Mouse (Mus musculus) stomach, embryonic 14.5 days (tissue): ENCODE data around the gene Usp37. TPM values are rescaled to one million over a fixed set of nuclear protein-coding genes. Genes with fewer than 3 reads are reported as not detected.
"Not testable (repeated sequence)": the region's sequence is repeated elsewhere in the genome, so short reads cannot be mapped to it uniquely, and the experiment has no call there.

Experiments used
- ATAC-seq: fragments of 200-750 bp; cut with Nextera tagmentation; 2 replicates; pipeline ENCODE4 v1.8.0; 2017; ENCODE audit warnings: low read depth, moderate TSS enrichment; ENCODE audit not compliant: insufficient number of reproducible peaks, insufficient read depth, low FRiP score
- H3K27ac ChIP-seq: fragments of 300-500 bp; sonication (generic); 2 replicates; pipeline ENCODE4 v1.5.1; 2014; ENCODE audit warnings: mild to moderate bottlenecking, low read length, moderate library complexity, mixed read lengths
- H3K27me3 ChIP-seq: fragments of 300-500 bp; sonication (generic); 2 replicates; pipeline ENCODE4 v1.6.1; 2014; ENCODE audit warnings: low read length, control low read depth, mixed read lengths; ENCODE audit not compliant: control insufficient read depth, insufficient read depth
- H3K36me3 ChIP-seq: fragments of 300-500 bp; sonication (generic); 2 replicates; pipeline ENCODE4 v1.6.1; 2014; ENCODE audit warnings: mild to moderate bottlenecking, control low read depth, low read length, moderate library complexity, mixed read lengths; ENCODE audit not compliant: control insufficient read depth, insufficient read depth
- H3K4me1 ChIP-seq: fragments of 300-500 bp; sonication (generic); 2 replicates; pipeline ENCODE4 v1.6.1; 2014; ENCODE audit warnings: low read length, control low read depth, mixed read lengths; ENCODE audit not compliant: control insufficient read depth, insufficient read depth
- H3K4me2 ChIP-seq: fragments of 300-500 bp; sonication (generic); replicated peaks from 2 replicates; pipeline ENCODE4 v1.6.1; 2014; ENCODE audit warnings: low read depth, low read length, control low read depth
- H3K4me3 ChIP-seq: fragments of 300-500 bp; sonication (generic); 2 replicates; pipeline ENCODE4 v1.5.1; 2014; ENCODE audit warnings: low read depth, low read length, control low read depth
- H3K9ac ChIP-seq: fragments of 300-500 bp; sonication (generic); replicated peaks from 2 replicates; pipeline ENCODE4 v1.6.1; 2014; ENCODE audit warnings: low read depth, mild to moderate bottlenecking, control low read depth, low read length, moderate library complexity, mixed read lengths
- H3K9me3 ChIP-seq: fragments of 300-500 bp; sonication (generic); 2 replicates; pipeline ENCODE4 v1.6.1; 2016; ENCODE audit warnings: low read depth, low read length, control low read depth; ENCODE audit not compliant: control insufficient read depth
- WGBS: fragments of 180-500 bp; shearing (Covaris S2); extraction: QIAGEN DNeasy Blood & Tissue Kit; methylation state at CpG from one replicate; pipeline ENCODE4 v1.1.7; 2014; 5-methylcytosine and 5-hydroxymethylcytosine counted together
- polyA plus RNA-seq: library from polyadenylated mRNA; unstranded; fragments of >200 nt; fragmentation: Nextera tagmentation; extraction: Ambion mirVana; gene quantifications from 2 replicates; pipeline ENCODE4 v1.2.1, GENCODE M21; 2014

Usp37 gene
- polyA plus RNA-seq, 1 experiment from 2014 or later: 43.0 TPM

DNA sequence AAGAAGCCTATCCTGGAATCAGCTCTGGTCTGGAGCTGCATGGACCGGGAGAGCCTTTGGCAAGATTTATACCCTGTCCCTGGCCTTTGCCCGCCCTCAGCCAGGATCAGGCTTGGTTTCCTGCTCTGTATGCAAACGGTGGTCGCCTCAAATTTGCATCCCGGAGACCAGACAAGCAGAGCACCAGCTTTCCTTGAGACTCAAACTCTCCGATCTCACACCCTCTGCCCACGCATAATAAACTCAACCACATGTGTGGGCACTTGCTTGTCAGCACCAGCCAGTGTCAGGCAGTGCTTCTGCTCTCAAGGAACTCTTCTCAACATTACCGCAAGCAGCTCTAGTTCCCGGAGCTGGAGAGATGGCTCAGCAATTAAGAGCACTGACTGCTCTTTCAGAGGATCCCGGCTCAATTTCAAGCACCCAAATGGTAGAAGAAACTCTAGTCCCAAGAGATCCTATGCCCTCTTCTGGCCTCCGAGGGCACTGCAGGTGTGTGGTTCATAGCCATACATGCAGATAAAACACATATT lies 146.1 kb downstream of the Usp37 start:
- H3K36me3 ChIP-seq: peaks cover 21% of the 10 kb centered on the region
- H3K4me1 ChIP-seq: peaks cover 7% of the 10 kb centered on the region; the same call in 1 of the 2 replicates
- ATAC-seq: no peak
- peak overlapping the region; percentile 35 for H3K4me3 ChIP-seq
- 4% methylated on average over 11 of the region's 11 CpGs for WGBS
- no peaks in the 10 kb centered on the region for H3K27me3 ChIP-seq
- H3K9me3 ChIP-seq: no peaks in the 10 kb centered on the region
- 0 out of 2 replicates have a peak overlapping the region, but pooled peaks have one; percentile 45 for H3K9ac ChIP-seq
- peak overlapping the region; percentile 89 for H3K27ac ChIP-seq
- H3K4me2 ChIP-seq: peak overlapping the region; percentile 75

DNA sequence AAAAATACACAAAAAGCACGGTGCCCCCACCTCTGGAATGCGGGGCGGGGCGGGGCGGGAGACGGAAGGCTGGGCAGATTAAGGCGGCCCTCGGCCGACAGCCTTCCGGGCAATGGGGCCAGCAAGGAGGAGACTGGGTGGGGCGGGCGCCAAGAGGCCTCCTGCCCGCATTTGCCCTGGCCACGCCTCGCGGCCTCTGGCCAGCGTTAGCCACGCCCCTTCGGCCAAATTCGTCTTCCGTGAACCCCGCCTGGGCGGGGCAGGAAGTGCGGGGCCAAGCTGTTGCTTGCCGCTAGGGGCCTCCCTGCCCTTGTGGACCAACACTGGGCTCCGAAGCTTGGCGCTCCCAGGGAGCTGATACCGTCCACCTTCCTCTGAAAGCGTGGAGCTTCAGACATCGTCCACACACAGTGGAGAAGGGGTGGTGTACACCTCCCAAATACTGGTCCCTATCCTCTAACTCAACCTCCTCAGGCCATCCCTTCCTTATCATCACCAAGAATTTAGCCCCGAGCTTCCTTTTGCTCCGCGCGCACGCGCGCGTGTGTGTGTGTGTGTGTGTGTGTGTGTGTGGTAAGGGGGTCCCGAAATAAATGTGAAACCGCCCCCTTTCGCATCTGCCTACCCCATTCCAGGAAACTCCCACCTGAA lies 146.7 kb downstream of the Usp37 start:
- peak; percentile 92 for ATAC-seq
- Histone ChIP-seq H3K27me3 (no peaks in the 10 kb centered on the region), H3K4me2 (peak overlapping the region; percentile 75), H3K36me3 (peaks cover 21% of the 10 kb centered on the region), H3K9me3 (no peaks in the 10 kb centered on the region), H3K9ac (peak overlapping the region; percentile 45; the same call in 1 of the 2 replicates), H3K4me3 (peak overlapping the region; percentile 35), H3K4me1 (peaks cover 13% of the 10 kb centered on the region; the same call in 1 of the 2 replicates), H3K27ac (peak overlapping the region; percentile 89)
- under 1% methylated on average over 41 of the region's 41 CpGs for WGBS

DNA sequence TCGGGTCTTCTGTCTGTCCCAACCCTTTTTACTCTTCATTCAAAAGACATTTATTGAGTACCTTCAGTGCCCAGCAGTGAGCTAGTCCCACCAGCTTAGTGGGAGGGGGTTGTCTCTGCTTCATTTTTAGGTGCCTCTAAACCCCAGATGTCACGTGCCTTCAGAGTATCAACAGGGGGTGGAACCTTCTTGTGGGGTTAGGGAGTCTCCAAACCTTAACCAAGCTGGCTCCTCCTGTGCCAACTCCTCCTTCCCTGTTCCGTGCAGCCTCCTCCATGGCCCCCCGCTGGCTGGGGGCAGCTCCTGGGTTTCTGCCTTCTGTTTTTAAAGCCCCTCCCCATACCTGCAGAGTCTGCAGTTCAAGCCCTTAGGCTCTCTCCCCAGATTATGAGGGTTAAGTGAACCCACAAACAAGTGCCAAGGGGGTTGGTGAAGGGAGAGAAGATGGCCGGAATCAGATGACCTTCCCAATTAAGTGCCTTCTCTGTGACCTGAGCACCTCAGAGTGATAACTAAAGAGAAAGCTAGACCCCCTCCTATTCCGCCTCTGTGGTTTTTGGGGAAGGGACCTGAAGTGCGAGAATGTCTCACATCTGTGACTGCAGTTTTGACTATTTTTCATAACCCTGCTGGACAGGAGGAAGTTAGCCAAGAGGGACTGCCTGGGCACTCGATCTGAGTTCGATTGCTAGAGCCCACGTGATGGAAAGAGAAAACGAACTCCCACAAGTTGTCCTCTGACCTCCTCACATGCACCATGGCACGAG lies 147.4 kb downstream of the Usp37 start:
- H3K4me1 ChIP-seq: peaks cover 14% of the 10 kb centered on the region; the same call in 1 of the 2 replicates
- H3K27ac ChIP-seq: peak overlapping the region; percentile 85
- H3K4me3 ChIP-seq: peak overlapping the region; percentile 35
- WGBS: 5% methylated on average over 11 of the region's 12 CpGs
- H3K36me3 ChIP-seq: peaks cover 21% of the 10 kb centered on the region
- not testable (repeated sequence) for H3K9me3 ChIP-seq, H3K9ac ChIP-seq, ATAC-seq, H3K27me3 ChIP-seq
- peak overlapping the region; percentile 75; the same call in 1 of the 2 replicates for H3K4me2 ChIP-seq

- ATAC-seq: no peak
- 85% methylated on average over 13 of the region's 13 CpGs for WGBS
Measured at GRCm38 (mm10) chr1:74395290-74395689, 148.8 kb downstream of the Usp37 start.

DNA sequence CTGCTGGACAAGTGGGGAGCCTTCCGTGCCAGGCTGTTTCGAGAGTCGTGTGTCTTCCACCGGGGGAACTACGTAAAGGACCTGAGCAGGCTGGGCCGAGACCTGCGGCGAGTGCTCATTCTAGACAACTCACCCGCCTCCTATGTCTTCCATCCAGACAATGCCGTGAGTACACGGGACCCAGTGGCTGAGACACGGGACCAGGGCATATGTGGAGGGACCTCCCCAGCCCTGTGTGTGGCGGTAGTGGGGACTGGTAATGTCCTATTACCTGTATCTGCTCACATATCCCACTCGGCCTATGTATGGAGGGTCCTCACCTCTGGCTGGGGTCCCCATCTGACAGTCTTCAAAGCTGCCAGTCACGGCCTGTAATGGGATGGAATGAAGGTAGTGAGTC lies 149.2 kb downstream of the Usp37 start:
- Histone ChIP-seq H3K4me3 (no peak overlapping the region), H3K27ac (no peak overlapping the region), H3K4me1 (peaks cover 23% of the 10 kb centered on the region; the same call in 1 of the 2 replicates), H3K9me3 (no peaks in the 10 kb centered on the region), H3K27me3 (no peaks in the 10 kb centered on the region), H3K9ac (no peak overlapping the region), H3K4me2 (no peak overlapping the region), H3K36me3 (peaks cover 21% of the 10 kb centered on the region)
- WGBS: 90% methylated on average over 15 of the region's 15 CpGs
- ATAC-seq: no peak

More at GRCm38 (mm10) chr1:74395290-74395689, 148.8 kb downstream of the Usp37 start:
- H3K4me2 ChIP-seq: no peak overlapping the region
- no peaks in the 10 kb centered on the region for H3K27me3 ChIP-seq
- H3K9me3 ChIP-seq: no peaks in the 10 kb centered on the region
- no peak overlapping the region for H3K4me3 ChIP-seq
- peaks cover 20% of the 10 kb centered on the region; the same call in 1 of the 2 replicates for H3K4me1 ChIP-seq
- H3K9ac ChIP-seq: no peak overlapping the region
- no peak overlapping the region for H3K27ac ChIP-seq
- peaks cover 21% of the 10 kb centered on the region for H3K36me3 ChIP-seq

DNA sequence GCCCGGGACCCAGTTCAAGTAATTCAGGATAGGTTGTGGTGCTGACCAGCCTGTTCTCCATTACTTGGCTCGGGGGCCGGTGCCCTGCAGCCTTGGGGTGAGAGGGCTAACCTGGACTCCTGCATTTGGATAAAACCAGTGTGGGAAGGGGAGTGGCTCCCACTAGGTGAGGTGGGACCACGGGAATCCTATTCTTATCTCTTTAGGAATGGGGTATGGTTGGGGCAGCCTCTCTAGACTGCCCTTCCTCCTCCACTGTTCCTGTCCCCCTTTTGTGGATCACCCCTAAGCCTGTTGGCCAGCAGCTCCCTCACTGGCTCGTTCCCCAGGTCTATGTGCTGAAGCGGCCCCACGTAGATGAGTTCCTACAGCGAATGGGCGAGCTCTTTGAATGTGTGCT lies 149.8 kb downstream of the Usp37 start:
- Histone ChIP-seq H3K4me3 (no peak overlapping the region), H3K9me3 (no peaks in the 10 kb centered on the region), H3K36me3 (peaks cover 21% of the 10 kb centered on the region), H3K27me3 (no peaks in the 10 kb centered on the region), H3K4me1 (peaks cover 23% of the 10 kb centered on the region; the same call in 1 of the 2 replicates), H3K4me2 (no peak overlapping the region), H3K27ac (no peak overlapping the region), H3K9ac (no peak overlapping the region)
- no peak for ATAC-seq
- 91% methylated on average over 9 of the region's 9 CpGs for WGBS

DNA sequence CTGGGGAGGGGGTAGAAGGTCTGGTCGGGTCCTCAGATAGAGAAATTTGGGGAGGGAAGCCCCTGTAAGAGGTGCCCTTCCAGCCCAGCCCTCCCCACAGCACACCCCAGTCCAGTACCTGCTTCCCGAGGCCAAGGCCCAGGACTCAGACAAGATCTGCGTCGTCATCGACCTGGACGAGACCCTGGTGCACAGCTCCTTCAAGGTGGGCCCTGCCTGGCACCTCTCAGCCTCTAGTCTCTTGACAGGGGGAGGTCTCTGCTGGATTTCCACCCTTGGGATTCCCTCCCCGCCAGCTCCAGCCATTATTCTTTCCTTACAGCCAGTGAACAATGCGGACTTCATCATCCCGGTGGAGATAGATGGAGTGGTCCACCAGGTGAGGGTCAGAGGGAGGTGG lies 150.4 kb downstream of the Usp37 start:
- Histone ChIP-seq H3K27ac (no peak overlapping the region), H3K4me1 (peaks cover 23% of the 10 kb centered on the region; the same call in 1 of the 2 replicates), H3K4me3 (no peak overlapping the region), H3K4me2 (no peak overlapping the region), H3K9ac (no peak overlapping the region), H3K9me3 (no peaks in the 10 kb centered on the region), H3K36me3 (peaks cover 21% of the 10 kb centered on the region), H3K27me3 (no peaks in the 10 kb centered on the region)
- 78% methylated on average over 9 of the region's 9 CpGs for WGBS
- no peak for ATAC-seq

- Histone ChIP-seq H3K36me3 (peaks cover 21% of the 10 kb centered on the region), H3K4me2 (peak overlapping the region; percentile 92), H3K27me3 (no peaks in the 10 kb centered on the region), H3K9ac (peak overlapping the region; percentile 99), H3K4me3 (peak overlapping the region; percentile 95), H3K27ac (peak overlapping the region; percentile 99; the same call in 1 of the 2 replicates), H3K9me3 (no peaks in the 10 kb centered on the region), H3K4me1 (peaks cover 24% of the 10 kb centered on the region; the same call in 1 of the 2 replicates)
- no peak for ATAC-seq
- WGBS: 38% methylated on average over 7 of the region's 7 CpGs
Measured at GRCm38 (mm10) chr1:74393010-74393409, 151.1 kb downstream of the Usp37 start.
